Mouse (Mus musculus) C2C12 (cell line): ENCODE data around the gene Slc2a4.

Source experiments
- CEBPB ChIP-seq: IDR thresholded peaks from one replicate; pipeline ENCODE4 v1.6.1; 2011; ENCODE audit warnings: low read depth, mild to moderate bottlenecking, control low read depth, moderate library complexity
- CTCF ChIP-seq: IDR thresholded peaks from one replicate; pipeline ENCODE4 v1.5.1; 2011; ENCODE audit not compliant: control insufficient read depth, insufficient read depth, insufficient read length
- MAX ChIP-seq: IDR thresholded peaks from one replicate; pipeline ENCODE4 v1.6.1; 2011; ENCODE audit warnings: mild to moderate bottlenecking, control low read depth
- MYOD1 ChIP-seq: IDR thresholded peaks from one replicate; pipeline ENCODE4 v1.6.1; 2011; ENCODE audit warnings: low read depth; ENCODE audit not compliant: control insufficient read depth, insufficient read length
- MYOG ChIP-seq: IDR thresholded peaks from one replicate; pipeline ENCODE4 v1.6.1; 2011; ENCODE audit not compliant: control insufficient read depth, insufficient read length; ENCODE audit errors: extremely low read depth
- USF1 ChIP-seq: IDR thresholded peaks from one replicate; pipeline ENCODE4 v1.6.1; 2011; ENCODE audit warnings: low read depth, mild to moderate bottlenecking, control low read depth, moderate library complexity

DNA sequence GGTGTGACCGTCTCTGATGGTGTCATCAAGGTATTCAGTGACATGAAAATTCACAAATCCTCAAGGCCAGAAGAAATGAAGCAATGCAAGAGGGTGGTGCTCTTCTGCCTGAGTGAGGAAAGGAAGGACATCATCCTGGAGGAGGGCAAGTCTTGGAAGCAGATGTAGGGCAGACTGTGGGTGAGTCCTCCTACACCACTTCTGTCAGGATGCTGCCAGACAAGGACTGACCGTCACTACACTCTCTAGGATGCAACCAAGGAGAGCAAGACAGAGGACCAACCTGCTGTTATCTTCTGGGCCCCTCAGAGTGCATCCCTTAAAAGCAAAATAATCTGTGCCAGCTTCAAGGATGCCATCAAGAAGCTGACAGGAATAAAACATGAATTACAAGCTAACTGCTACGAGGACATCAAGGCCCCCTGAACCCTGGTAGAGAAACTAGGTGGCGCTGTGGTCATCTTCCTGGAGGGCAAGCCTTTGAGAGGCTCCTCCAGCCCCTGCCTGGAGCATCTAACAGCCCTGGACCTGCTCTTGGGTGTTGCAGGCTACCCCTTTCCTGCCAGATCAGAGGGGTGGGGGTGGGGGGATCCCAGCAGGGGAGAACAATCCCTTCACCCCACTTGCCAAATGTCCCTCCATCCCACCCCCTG lies 2.9 kb upstream of the Slc2a4 start:
- TF ChIP-seq USF1 (no peak), CTCF (peak; percentile 2), MYOG (no peak), CEBPB (no peak), MAX (no peak), MYOD1 (no peak)
